Mouse (Mus musculus) left cerebral cortex, adult 2 months (tissue): Measurements from ENCODE around the gene Ddr1. TPM values are rescaled to one million over a fixed set of nuclear protein-coding genes. Genes with fewer than 3 reads are reported as not detected.

Experiments used
- DNase-seq, 2 experiments: peaks; one replicate each; pipeline ENCODE4 v3.0.0; 2021 to 2022; ENCODE audit warnings: low spot score in 2 of 2, mixed read lengths in 1 of 2; ENCODE audit errors: extremely low spot score in 1 of 2
- H3K27ac ChIP-seq: fragments of 200-600 bp; 2 replicates; pipeline ENCODE4 v1.8.1; 2022
- H3K4me3 ChIP-seq: fragments of 200-600 bp; 2 replicates; pipeline ENCODE4 v1.8.1; 2022
- CTCF ChIP-seq: fragments of 200-600 bp; IDR thresholded peaks from 2 replicates; pipeline ENCODE4 v1.8.1; 2022; ENCODE audit warnings: antibody characterized with exemption, mild to moderate bottlenecking, moderate library complexity
- intact Hi-C: fragments of 180-260 bp; cut with DNase I; formaldehyde crosslinking; loops from one replicate; pipeline ENCODE4 v1.15.1; 2025
- long read RNA-seq, 2 experiments: library from polyadenylated mRNA; stranded (forward); transcript quantifications; one replicate each; pipeline ENCODE4 v2.0.0; 2021; ENCODE audit warnings: borderline mapping rate in 2 of 2
- total RNA-seq, 2 experiments: library from RNA; stranded (reverse); gene quantifications; 2 replicates each; pipeline ENCODE4 v1.2.3; 2021

The Ddr1 gene
- total RNA-seq, result 10 to 100 TPM; 47.2 to 47.8 TPM
- long read RNA-seq, experiment 1, transcript Ddr1-202 (17 exons, 3,593 nt), result minor isoform, 5 of 68 reads
- long read RNA-seq, experiment 1, transcript Ddr1-204 (18 exons, 3,769 nt), result major isoform, 8 of 68 reads
- long read RNA-seq, experiment 1, partial matches to known transcripts, result 11 of 68 reads
- long read RNA-seq, experiment 1, other reads (novel, unspliced or antisense), result 42 of 68 reads
- long read RNA-seq, experiment 2, transcript Ddr1-204 (18 exons, 3,769 nt), result major isoform, 6 of 60 reads
- long read RNA-seq, experiment 2, transcript Ddr1-201 (18 exons, 3,802 nt), result major isoform, 6 of 60 reads
- long read RNA-seq, experiment 2, partial matches to known transcripts, result 13 of 60 reads
- long read RNA-seq, experiment 2, other reads (novel, unspliced or antisense), result 34 of 60 reads

DNA sequence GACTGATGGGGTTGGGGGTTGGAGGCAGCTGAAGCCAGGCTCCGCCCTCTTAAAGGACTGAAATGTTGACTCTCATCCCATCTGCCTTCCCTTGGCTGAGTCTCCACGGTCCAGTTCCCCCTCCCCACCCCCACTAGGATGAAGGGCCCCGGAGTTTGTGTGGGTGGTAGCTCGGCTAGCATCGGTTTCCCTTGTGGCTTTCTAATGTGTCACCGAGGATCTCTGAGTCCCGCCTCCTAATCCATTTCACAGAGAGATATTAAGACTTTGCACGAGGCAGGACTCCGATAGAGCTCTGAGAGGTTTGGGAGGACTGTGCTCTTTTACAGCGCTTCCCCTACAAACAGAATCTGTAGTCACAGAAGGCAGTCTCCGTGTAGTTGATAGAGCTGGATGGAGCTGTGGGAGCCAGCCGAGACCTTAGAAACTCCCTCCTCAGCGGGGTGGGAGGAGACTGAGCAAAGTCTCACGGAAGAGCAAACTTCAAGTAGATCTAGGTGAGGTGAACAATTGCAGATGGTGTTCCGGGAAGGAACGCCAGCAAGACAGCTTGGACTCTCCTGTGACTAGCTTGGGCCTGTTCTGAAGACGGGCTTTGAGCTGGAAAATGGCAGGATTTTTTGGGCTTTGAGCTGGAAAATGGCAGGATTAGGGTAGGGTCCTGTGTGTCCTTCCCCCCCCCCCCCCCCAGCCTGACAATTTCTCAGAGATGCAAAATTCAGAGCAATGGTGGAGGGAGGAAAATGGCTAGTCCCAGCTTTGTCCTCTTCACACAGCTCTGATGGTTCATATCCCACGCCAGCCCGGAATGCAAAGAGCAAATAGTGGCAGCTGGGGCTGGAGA is at the start of gene Ddr1:
Gene Ddr1 (minus strand): TSS at position 1 of the 844 bp plus-strand sequence.
- DNase-seq, result peak; percentile 46 to 48
- Histone ChIP-seq H3K4me3 (peak within 1 kb of the TSS; percentile 38), H3K27ac (peak within 1 kb of the TSS; percentile 87)
- intact Hi-C loops, result loop anchor here (5.0 kb wide), 1 partner anchor 463 kb away; the partner anchor contains the start of gene Ddx39b
- TF ChIP-seq CTCF, result no peak

DNA sequence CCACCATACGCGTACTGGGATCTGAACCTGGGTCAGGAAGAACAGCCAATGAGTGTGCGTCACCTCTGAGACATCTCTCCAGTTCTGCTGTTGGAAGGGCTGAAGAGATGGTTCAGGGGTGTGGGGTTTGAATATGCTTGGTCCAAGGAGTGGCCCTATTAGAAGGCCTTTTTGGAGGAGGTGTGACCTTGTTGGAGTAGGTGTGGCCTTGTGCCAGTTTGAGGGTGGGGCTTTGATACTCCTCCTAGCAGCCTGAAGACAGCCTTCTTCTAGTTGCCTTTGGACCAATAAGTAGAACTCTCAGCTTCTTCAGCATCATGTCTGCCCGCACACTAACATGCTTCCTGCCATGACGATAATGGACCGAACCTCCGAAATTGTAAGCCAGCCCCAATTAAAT is 49.2 kb upstream of the Ddr1 start:
- no peak for TF ChIP-seq CTCF
- H3K27ac ChIP-seq, result no peak overlapping the region
- intact Hi-C loops, result no loop called here
- DNase-seq, result no peak
- H3K4me3 ChIP-seq, result no peak overlapping the region

DNA sequence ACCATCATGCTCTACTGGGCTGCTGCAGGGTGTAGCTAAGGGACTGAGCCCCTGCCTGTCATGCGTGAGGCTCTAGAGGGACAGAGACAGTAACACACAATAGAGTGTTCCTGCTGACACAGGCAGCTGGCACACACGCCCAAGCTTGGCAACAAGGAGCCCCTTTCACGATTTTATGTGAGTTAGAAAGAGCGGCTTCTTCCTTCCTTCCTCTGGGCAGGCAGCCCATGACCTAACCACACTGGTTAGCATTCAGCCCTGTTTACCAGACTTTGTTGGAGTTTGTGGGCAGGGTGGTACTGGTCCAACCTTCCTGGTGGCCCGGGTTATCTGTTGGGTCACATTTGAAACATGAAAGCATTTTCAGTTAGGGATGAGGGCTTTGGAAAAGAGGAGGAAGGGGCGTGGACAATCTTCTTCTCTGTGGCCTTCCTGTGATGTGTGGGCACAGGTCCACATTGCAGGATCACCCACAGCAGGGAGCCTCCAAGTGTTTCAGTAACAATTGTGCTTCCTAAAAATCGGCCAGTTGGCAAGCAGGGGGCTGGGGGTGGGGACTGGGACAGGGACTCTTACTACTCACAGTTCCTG is 47.9 kb upstream of the Ddr1 start:
- no peak for TF ChIP-seq CTCF
- Histone ChIP-seq H3K27ac (peak overlapping the region; percentile 7), H3K4me3 (no peak overlapping the region)
- peak in 1 of 2 experiments; percentile 36 for DNase-seq
- intact Hi-C loops, result no loop called here

GRCm38 (mm10) chr17:35749685-35750084 is 45.3 kb upstream of the Ddr1 start:
- TF ChIP-seq CTCF, result no peak
- Histone ChIP-seq H3K4me3 (no peak overlapping the region), H3K27ac (no peak overlapping the region)
- DNase-seq, result peak in 1 of 2 experiments; percentile 35
- intact Hi-C loops, result no loop called here

DNA sequence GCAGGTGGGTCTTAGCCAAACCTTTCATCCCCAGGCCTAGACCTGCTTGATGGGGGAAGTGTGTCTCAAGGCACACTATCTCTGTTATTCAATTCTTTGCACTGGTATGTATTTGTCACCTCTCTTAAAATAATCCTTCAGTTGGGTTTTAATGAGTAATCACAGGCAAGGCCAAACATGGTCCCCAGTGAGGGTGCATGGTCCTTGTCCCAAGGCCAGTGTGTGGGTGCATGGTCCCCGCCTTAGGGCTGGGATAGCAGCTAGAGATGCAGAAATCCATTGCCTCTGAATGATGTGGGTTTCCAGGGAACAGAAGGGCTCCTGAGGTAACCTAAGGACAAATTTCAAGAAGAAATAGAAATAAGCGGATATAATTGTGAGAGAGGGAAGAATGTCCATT is 39.9 kb upstream of the Ddr1 start:
- Histone ChIP-seq H3K27ac (no peak overlapping the region), H3K4me3 (no peak overlapping the region)
- DNase-seq, result no peak
- TF ChIP-seq CTCF, result no peak
- intact Hi-C loops, result no loop called here

- intact Hi-C loops, result no loop called here
- H3K27ac ChIP-seq, result no peak overlapping the region
- no peak overlapping the region for H3K4me3 ChIP-seq
- TF ChIP-seq CTCF, result no peak
- no peak for DNase-seq
These were observed 38.5 kb upstream of the Ddr1 start for GRCm38 (mm10) chr17:35742948-35743347.

GRCm38 (mm10) chr17:35741589-35742226 is 37.3 kb upstream of the Ddr1 start:
- Histone ChIP-seq H3K27ac (no peak overlapping the region), H3K4me3 (no peak overlapping the region)
- DNase-seq, result no peak
- intact Hi-C loops, result no loop called here
- TF ChIP-seq CTCF, result no peak

- DNase-seq, result no peak
- no peak overlapping the region for H3K27ac ChIP-seq
- intact Hi-C loops, result no loop called here
- no peak for TF ChIP-seq CTCF
- no peak overlapping the region for H3K4me3 ChIP-seq
These were observed 36.0 kb upstream of the Ddr1 start for GRCm38 (mm10) chr17:35740276-35740880.

GRCm38 (mm10) chr17:35739675-35740074 is 35.3 kb upstream of the Ddr1 start:
- DNase-seq, result peak; percentile 85 to 89
- H3K27ac ChIP-seq, result no peak overlapping the region
- H3K4me3 ChIP-seq, result 0 out of 2 replicates have a peak overlapping the region, but pooled peaks have one; percentile 3
- peak; percentile 87 for TF ChIP-seq CTCF
- intact Hi-C loops, result loop anchor here (1.0 to 2.0 kb wide), 2 partner anchors 82 to 135 kb away; partner anchors contain the start of gene Ier3

DNA sequence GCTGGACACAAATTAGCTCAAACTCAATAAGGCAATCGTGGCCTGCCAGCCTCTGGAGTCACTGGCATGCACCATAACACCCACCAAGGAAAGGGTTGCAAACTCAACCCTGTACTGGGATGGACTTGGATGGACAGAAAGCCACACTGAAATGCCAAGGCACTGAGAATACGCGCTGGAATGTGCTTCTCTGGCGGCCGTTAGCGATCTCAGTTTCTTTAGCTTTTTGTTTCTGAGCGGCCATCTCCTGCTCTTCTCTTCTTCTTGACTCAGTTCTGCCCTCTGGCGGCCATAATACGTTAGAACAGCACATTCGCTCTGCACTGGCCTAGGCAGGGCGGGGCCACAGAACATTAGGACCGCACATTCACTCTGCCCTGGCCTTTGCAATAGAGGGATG is 33.3 kb upstream of the Ddr1 start:
- Histone ChIP-seq H3K4me3 (no peak overlapping the region), H3K27ac (no peak overlapping the region)

More for the DNA sequence above, 33.3 kb upstream of the Ddr1 start:
- intact Hi-C loops, result loop anchor here (2.0 kb wide), 2 partner anchors 137 to 153 kb away; no protein-coding TSS in a partner anchor
- DNase-seq, result peak; percentile 75 to 79
- TF ChIP-seq CTCF, result peak; percentile 85
